Mouse (Mus musculus) subcutaneous adipose tissue, adult 2 months (tissue): ENCODE data around the gene Slc20a1. TPM values are rescaled to one million over a fixed set of nuclear protein-coding genes. Genes with fewer than 3 reads are reported as not detected.

Experiments used
- polyA plus RNA-seq: library from polyadenylated mRNA; depleted of rRNA; stranded (reverse); fragments of >200 nt; gene quantifications from 2 replicates; pipeline ENCODE4 v1.2.3, GENCODE M21; 2012; ENCODE audit warnings: low replicate concordance; rRNA removed

Gene Slc20a1
- polyA plus RNA-seq = 21.9 and 22.2 TPM in 2 replicates

GRCm38 (mm10) chr2:129198436-129199327 lies at the start of gene Slc20a1:
Gene Slc20a1 (plus strand): TSS chr2:129198764.

Other genes starting within 250 kb of the Slc20a1 start
- 1.0 and 1.6 TPM in 2 replicates for gene Zc3h6, start 231.4 kb upstream of the Slc20a1 start, polyA plus RNA-seq
- gene Gm10762, start 231.0 kb upstream of the Slc20a1 start, polyA plus RNA-seq = 3.7 and 5.5 TPM in 2 replicates
- gene Vinac1, start 150.6 kb upstream of the Slc20a1 start, polyA plus RNA-seq = 0.08 and 0.09 TPM in 2 replicates
- gene Ttl, start 132.8 kb upstream of the Slc20a1 start, polyA plus RNA-seq = 7.8 and 12.2 TPM in 2 replicates
- gene Polr1b, start 97.8 kb upstream of the Slc20a1 start, polyA plus RNA-seq = 20.7 and 37.3 TPM in 2 replicates
- gene Chchd5, start 69.1 kb upstream of the Slc20a1 start, polyA plus RNA-seq = 29.6 and 30.6 TPM in 2 replicates
- 0.16 and 1.4 TPM in 2 replicates for gene Ckap2l, start 98.4 kb downstream of the Slc20a1 start, polyA plus RNA-seq
- gene Il1a, start 111.2 kb downstream of the Slc20a1 start, polyA plus RNA-seq = 0.14 TPM in 1 of 2 replicates, not detected in the other
- gene Il1b, start 172.4 kb downstream of the Slc20a1 start, polyA plus RNA-seq = 0.20 and 1.8 TPM in 2 replicates